Mouse (Mus musculus) heart, postnatal 0 days (tissue): Measurements from ENCODE around the gene Ccdc92b.

Experiments used
- CTCF ChIP-seq: IDR thresholded peaks from 2 replicates; pipeline ENCODE4 v1.5.1; 2016; ENCODE audit warnings: antibody characterized with exemption, control low read depth, low read depth
- EP300 ChIP-seq: IDR thresholded peaks from 2 replicates; pipeline ENCODE4 v1.6.1; 2016; ENCODE audit warnings: antibody characterized with exemption, low read depth

GRCm38 (mm10) chr11:74602286-74602685 lies 17.1 kb upstream of the Ccdc92b start:
- TF ChIP-seq CTCF: no peak
- TF ChIP-seq EP300: no peak
